Comparison of ENCODE assay signal across 8 mouse cellular contexts in the genomic region with DNA sequence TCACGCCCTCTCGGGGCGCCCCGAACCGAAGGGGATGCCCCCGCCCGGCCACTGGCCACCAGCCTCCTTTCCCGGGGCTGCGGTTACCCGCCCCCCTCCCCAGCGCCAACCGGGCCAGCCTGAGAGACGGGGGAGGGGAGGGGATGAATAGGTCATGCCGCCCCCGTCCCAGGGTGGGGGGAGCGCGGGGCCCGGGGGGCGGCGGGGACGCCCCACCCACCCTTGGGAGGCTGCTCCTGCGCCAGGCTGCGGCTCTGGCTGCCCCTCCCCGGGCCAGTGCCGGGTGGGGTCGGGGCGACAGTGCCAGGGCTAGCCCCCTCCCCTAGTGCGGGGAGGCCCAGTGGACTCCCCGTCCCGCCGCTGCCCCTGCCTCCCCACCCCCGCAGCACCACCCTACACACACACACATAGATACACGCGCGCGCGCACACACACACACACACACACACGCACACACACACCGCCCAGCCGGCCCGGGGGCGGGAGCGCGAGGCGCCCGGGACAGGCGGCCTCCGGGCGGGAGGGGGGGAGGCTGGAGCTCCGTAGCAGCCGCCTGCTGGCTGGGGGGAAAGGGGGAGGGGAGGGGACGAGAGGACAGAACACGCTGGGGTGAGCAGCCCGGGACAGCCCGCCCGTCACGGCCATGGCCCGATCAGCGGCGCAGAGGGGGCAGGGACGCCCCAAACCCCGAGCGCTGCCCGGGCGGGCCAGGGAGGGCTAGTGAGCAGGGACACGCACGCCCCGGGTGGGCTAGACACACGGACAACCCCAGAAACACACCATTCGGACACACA. TPM values are rescaled to one million over a fixed set of nuclear protein-coding genes. Genes with fewer than 3 reads are reported as not detected.
DNase-seq lines count a peak whose midpoint lies in the region; ATAC-seq and TF ChIP-seq lines count a peak whose summit lies in the region.

No protein-coding gene starts in this region.

- H3K4me2 ChIP-seq in embryonic facial prominence, embryonic 12.5 days (replicated peaks): peak overlapping the region; percentile 100
- H3K4me2 ChIP-seq in hindbrain, embryonic 13.5 days: peak overlapping the region; percentile 88
- H3K4me2 ChIP-seq in liver, embryonic 13.5 days: peak overlapping the region; percentile 99
- peak overlapping the region; percentile 91 for H3K4me2 ChIP-seq in neural tube, embryonic 14.5 days (ENCODE audit: low read depth, low read length)

- intact Hi-C loops in left cerebral cortex, adult 2 months (cut with DNase I): loop anchor here (2.0 kb wide), 1 partner anchor 36 kb away; the partner anchor contains the start of gene 4930404H24Rik

- peak; percentile 48 to 54 for DNase-seq in left cerebral cortex, adult 2 months (ENCODE audit: extremely low spot score in 1 of 2, low spot score in 2 of 2)
- no peak for DNase-seq in left cerebral cortex, adult 9 months (ENCODE audit: low spot score in 2 of 2)
- DNase-seq in adrenal gland, adult 2 months: peak; percentile 73
- no peak for DNase-seq in liver, embryonic 13.5 days
- no peak for DNase-seq in ovary, postnatal 10 days (ENCODE audit: low spot score)

- no peaks in the 10 kb centered on the region for H3K36me3 ChIP-seq in embryonic facial prominence, embryonic 12.5 days
- no peaks in the 10 kb centered on the region for H3K36me3 ChIP-seq in hindbrain, embryonic 13.5 days
- no peaks in the 10 kb centered on the region for H3K36me3 ChIP-seq in liver, embryonic 13.5 days
- H3K36me3 ChIP-seq in neural tube, embryonic 14.5 days (ENCODE audit: control insufficient read depth, insufficient read depth, low read length): no peaks in the 10 kb centered on the region

- H3K27me3 ChIP-seq in embryonic facial prominence, embryonic 12.5 days: peaks cover 55% of the 10 kb centered on the region
- peaks cover 8% of the 10 kb centered on the region; the same call in 1 of the 2 replicates for H3K27me3 ChIP-seq in hindbrain, embryonic 13.5 days
- peaks cover 17% of the 10 kb centered on the region for H3K27me3 ChIP-seq in liver, embryonic 13.5 days
- H3K27me3 ChIP-seq in neural tube, embryonic 14.5 days (ENCODE audit: control insufficient read depth, insufficient read depth, low read length): no peaks in the 10 kb centered on the region; the same call in 1 of the 2 replicates

- H3K4me1 ChIP-seq in embryonic facial prominence, embryonic 12.5 days: peaks cover 28% of the 10 kb centered on the region
- H3K4me1 ChIP-seq in hindbrain, embryonic 13.5 days (replicated peaks): peaks cover 48% of the 10 kb centered on the region
- H3K4me1 ChIP-seq in liver, embryonic 13.5 days (replicated peaks): peaks cover 69% of the 10 kb centered on the region
- peaks cover 6% of the 10 kb centered on the region; the same call in 1 of the 2 replicates for H3K4me1 ChIP-seq in neural tube, embryonic 14.5 days (ENCODE audit: control insufficient read depth, insufficient read depth, low read length)

- H3K4me3 ChIP-seq in left cerebral cortex, adult 2 months: peak overlapping the region; percentile 83
- peak overlapping the region; percentile 65 for H3K4me3 ChIP-seq in embryonic facial prominence, embryonic 12.5 days
- H3K4me3 ChIP-seq in hindbrain, embryonic 13.5 days: peak overlapping the region; percentile 79
- H3K4me3 ChIP-seq in liver, embryonic 13.5 days (replicated peaks): peak overlapping the region; percentile 95
- H3K4me3 ChIP-seq in neural tube, embryonic 14.5 days (ENCODE audit: low read depth, low read length): peak overlapping the region; percentile 78

- WGBS in embryonic facial prominence, embryonic 12.5 days: under 1% methylated on average over 47 of the region's 70 CpGs
- WGBS in hindbrain, embryonic 13.5 days: under 1% methylated on average over 23 of the region's 70 CpGs
- 0% methylated on average over 36 of the region's 70 CpGs for WGBS in liver, embryonic 13.5 days (ENCODE audit: insufficient replicate concordance)
- 1% methylated on average over 16 of the region's 70 CpGs for WGBS in neural tube, embryonic 14.5 days

- H3K9me3 ChIP-seq in embryonic facial prominence, embryonic 12.5 days: no peaks in the 10 kb centered on the region
- no peaks in the 10 kb centered on the region for H3K9me3 ChIP-seq in hindbrain, embryonic 13.5 days
- no peaks in the 10 kb centered on the region for H3K9me3 ChIP-seq in liver, embryonic 13.5 days (replicated peaks)
- H3K9me3 ChIP-seq in neural tube, embryonic 14.5 days (ENCODE audit: control insufficient read depth, low read length): no peaks in the 10 kb centered on the region

- peak; percentile 50; the same call in 1 of the 2 replicates for ATAC-seq in embryonic facial prominence, embryonic 12.5 days (ENCODE audit: insufficient number of reproducible peaks, insufficient read depth, low FRiP score, low TSS enrichment)
- peak; percentile 52 for ATAC-seq in hindbrain, embryonic 13.5 days (ENCODE audit: low FRiP score)
- peak; percentile 8 for ATAC-seq in liver, embryonic 13.5 days (ENCODE audit: low read depth)
- ATAC-seq in neural tube, embryonic 14.5 days (ENCODE audit: low read depth): peak; percentile 45

- peak overlapping the region; percentile 93 for H3K27ac ChIP-seq in left cerebral cortex, adult 2 months
- peak overlapping the region; percentile 76 for H3K27ac ChIP-seq in embryonic facial prominence, embryonic 12.5 days
- peak overlapping the region; percentile 95 for H3K27ac ChIP-seq in hindbrain, embryonic 13.5 days
- H3K27ac ChIP-seq in liver, embryonic 13.5 days: peak overlapping the region; percentile 92
- H3K27ac ChIP-seq in neural tube, embryonic 14.5 days (ENCODE audit: low read depth, low read length): peak overlapping the region; percentile 88

- TF ChIP-seq CTCF in left cerebral cortex, adult 2 months (IDR thresholded peaks at IDR 0.05): no peak

- peak overlapping the region; percentile 69 for H3K9ac ChIP-seq in embryonic facial prominence, embryonic 12.5 days
- peak overlapping the region; percentile 93 for H3K9ac ChIP-seq in hindbrain, embryonic 13.5 days
- peak overlapping the region; percentile 92 for H3K9ac ChIP-seq in liver, embryonic 13.5 days
- peak overlapping the region; percentile 94 for H3K9ac ChIP-seq in neural tube, embryonic 14.5 days (replicated peaks; ENCODE audit: low read depth, low read length)

RNA-seq across cellular contexts. Expression of gene Nol4l, which starts 1.0 kb away (rescaled TPM):
- 10 to 100 TPM; 45.0 to 51.3 TPM for total RNA-seq in left cerebral cortex, adult 2 months (2021)
- 10 to 100 TPM; 11.5 to 16.4 TPM for total RNA-seq in adrenal gland, adult 2 months (2021)
- 6.5 and 9.2 TPM in 2 replicates for polyA plus RNA-seq in adrenal gland, adult 2 months (2012; rRNA removed)
- polyA plus RNA-seq in embryonic facial prominence, embryonic 12.5 days (2016; fragmentation: Nextera tagmentation; extraction: Ambion mirVana): 19.4 and 22.3 TPM in 2 replicates
- 42.4 and 43.8 TPM in 2 replicates for polyA plus RNA-seq in hindbrain, embryonic 13.5 days (2015; fragmentation: Nextera tagmentation; extraction: Ambion mirVana)
- 5.3 and 5.4 TPM in 2 replicates for polyA plus RNA-seq in liver, embryonic 13.5 days (2015; fragmentation: Nextera tagmentation; extraction: Ambion mirVana)
- 44.4 and 47.9 TPM in 2 replicates for polyA plus RNA-seq in neural tube, embryonic 14.5 days (2014; fragmentation: Nextera tagmentation; extraction: Ambion mirVana)

RNA-seq across cellular contexts. Expression of gene 4930404H24Rik, which starts 36.2 kb away (rescaled TPM):
- not detected for total RNA-seq in left cerebral cortex, adult 2 months (2021)
- total RNA-seq in adrenal gland, adult 2 months (2021): not detected
- polyA plus RNA-seq in adrenal gland, adult 2 months (2012; rRNA removed): not detected in 2 replicates
- not detected in 2 replicates for polyA plus RNA-seq in embryonic facial prominence, embryonic 12.5 days (2016; fragmentation: Nextera tagmentation; extraction: Ambion mirVana)
- not detected in 2 replicates for polyA plus RNA-seq in hindbrain, embryonic 13.5 days (2015; fragmentation: Nextera tagmentation; extraction: Ambion mirVana)
- not detected in 2 replicates for polyA plus RNA-seq in liver, embryonic 13.5 days (2015; fragmentation: Nextera tagmentation; extraction: Ambion mirVana)
- not detected in 2 replicates for polyA plus RNA-seq in neural tube, embryonic 14.5 days (2014; fragmentation: Nextera tagmentation; extraction: Ambion mirVana)

Comparison
In these comparisons a context has a peak if more than half of its experiments do, and no peak if none do; other contexts are left out.
1. DNase-seq: peak in left cerebral cortex, adult 2 months (2 of 2) and adrenal gland, adult 2 months (single experiment); none in left cerebral cortex, adult 9 months (0 of 2), liver, embryonic 13.5 days (single experiment) and ovary, postnatal 10 days (single experiment).
2. Peak in every context shown above with its lines, with median percentiles within 50 percentile points of each other: H3K27ac ChIP-seq, H3K4me3 ChIP-seq, ATAC-seq, H3K4me2 ChIP-seq and H3K9ac ChIP-seq.